Comparison of ENCODE assay signal across 17 mouse cellular contexts in the genomic region with DNA sequence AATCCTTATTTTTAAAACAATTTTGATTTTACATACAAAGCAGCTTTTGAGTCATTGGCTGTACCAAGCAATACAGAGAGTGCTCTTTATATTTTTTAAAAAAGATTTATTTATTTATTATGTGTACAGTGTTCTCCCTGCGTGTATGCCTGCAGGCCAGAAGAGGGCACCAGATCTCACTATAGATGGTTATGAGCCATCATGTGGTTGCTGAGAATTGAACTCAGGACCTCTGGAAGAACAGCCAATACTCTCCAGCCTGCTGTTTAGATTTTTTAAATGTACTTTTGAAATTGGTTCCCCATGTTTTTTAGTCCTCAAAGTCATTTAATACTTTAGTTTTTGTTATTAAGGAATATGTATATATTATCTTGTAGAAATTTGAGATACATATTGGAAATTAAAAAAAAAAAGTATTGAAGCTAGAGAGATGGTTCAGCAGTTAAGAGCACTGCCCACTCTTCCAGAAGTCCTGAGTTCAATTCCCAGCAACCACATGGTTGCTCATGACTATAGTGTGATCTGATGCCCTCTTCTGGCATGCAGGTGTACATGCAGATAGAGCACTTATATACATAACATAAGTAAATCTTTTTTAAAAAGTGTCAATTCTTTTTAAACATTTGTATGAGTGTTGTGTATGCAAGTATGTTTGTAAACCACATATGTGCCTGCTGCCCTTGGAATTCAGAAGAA. TPM values are rescaled to one million over a fixed set of nuclear protein-coding genes. Genes with fewer than 3 reads are reported as not detected.
DNase-seq lines count a peak whose midpoint lies in the region; ATAC-seq and TF ChIP-seq lines count a peak whose summit lies in the region.
"Had no signal": no experiment of that assay in that cellular context is flagged by ENCODE, and none has a peak within 500 bp of the region (broad histone marks: within the 10 kb centered on the region; RNA-seq: fewer than 3 reads in every experiment).

No protein-coding gene starts in this region.

- H3K27ac ChIP-seq in gastrocnemius, adult 2 months, result no peak overlapping the region
- H3K27ac ChIP-seq in left cerebral cortex, adult 2 months, result no peak overlapping the region
- H3K27ac ChIP-seq: hindbrain, embryonic 13.5 days; midbrain, embryonic 12.5 days had no signal

- intact Hi-C loops in gastrocnemius, adult 2 months (cut with DNase I), result no loop called here
- intact Hi-C loops in left cerebral cortex, adult 2 months (cut with DNase I), result no loop called here

- DNase-seq in gastrocnemius, adult 2 months, result no peak
- no peak for DNase-seq in gastrocnemius, postnatal 4 days (ENCODE audit: low spot score in 2 of 2)
- no peak for DNase-seq in left cerebral cortex, adult 2 months (ENCODE audit: extremely low spot score in 1 of 2, low spot score in 2 of 2)
- DNase-seq in left cerebral cortex, adult 11 months (ENCODE audit: low spot score), result no peak
- DNase-seq in A20 (ENCODE audit: low read depth, low spot score), result peak; percentile 44
- DNase-seq in induced T-regulatory cell, adult 2 months (ENCODE audit: low read depth), result peak; percentile 34
- DNase-seq in right cerebral cortex, adult 2 months (ENCODE audit: low spot score in 2 of 2), result no peak
- DNase-seq: cerebellum, adult 9-11 months; gastrocnemius, postnatal 10 days; kidney, adult 18-20 months; kidney, postnatal 4 days; left cerebral cortex, postnatal 4 days; lung, postnatal 14 days; right cerebral cortex, postnatal 4 days had no signal

- no peak for ATAC-seq in megakaryocyte-erythroid progenitor cell, adult 5-6 weeks (replicated peaks; ENCODE audit: low FRiP score, low TSS enrichment, poor library complexity, severe bottlenecking)

- TF ChIP-seq CTCF in gastrocnemius, adult 2 months (IDR thresholded peaks at IDR 0.05), result peak; percentile 30
- TF ChIP-seq CTCF in left cerebral cortex, adult 2 months (IDR thresholded peaks at IDR 0.05), result peak; percentile 16

- H3K4me3 ChIP-seq in gastrocnemius, adult 2 months, result no peak overlapping the region
- no peak overlapping the region for H3K4me3 ChIP-seq in left cerebral cortex, adult 2 months
- H3K4me3 ChIP-seq: hindbrain, embryonic 13.5 days; midbrain, embryonic 12.5 days had no signal

RNA-seq across cellular contexts. Expression of gene Rock2, which starts 13.4 kb away (rescaled TPM):
- total RNA-seq in gastrocnemius, adult 2 months (2021), result 100 to 1,000 TPM in 1 of 2 experiments, 10 to 100 TPM in 1; 86.0 to 103 TPM
- 100 to 1,000 TPM; 122 to 125 TPM for total RNA-seq in gastrocnemius, postnatal 4 days (2021)
- 100 to 1,000 TPM; 154 to 161 TPM for total RNA-seq in left cerebral cortex, adult 2 months (2021)
- total RNA-seq in megakaryocyte-erythroid progenitor cell, adult 5-6 weeks (2014; fragmentation: Nextera tagmentation), result 34.9 and 39.7 TPM in 2 replicates
- 57.2 and 74.8 TPM in 2 replicates for total RNA-seq in megakaryocyte-erythroid progenitor cell, adult 5-6 weeks (2017)

Comparison
In these comparisons a context has a peak if more than half of its experiments do, and no peak if none do; other contexts are left out.
1. DNase-seq: peak in A20 (single experiment) and induced T-regulatory cell, adult 2 months (single experiment); none in gastrocnemius, adult 2 months (single experiment), gastrocnemius, postnatal 4 days (0 of 2), left cerebral cortex, adult 2 months (0 of 2), left cerebral cortex, adult 11 months (single experiment) and right cerebral cortex, adult 2 months (0 of 2).